Mouse (Mus musculus): ENCODE measurements around the gene Reg4.

DNA sequence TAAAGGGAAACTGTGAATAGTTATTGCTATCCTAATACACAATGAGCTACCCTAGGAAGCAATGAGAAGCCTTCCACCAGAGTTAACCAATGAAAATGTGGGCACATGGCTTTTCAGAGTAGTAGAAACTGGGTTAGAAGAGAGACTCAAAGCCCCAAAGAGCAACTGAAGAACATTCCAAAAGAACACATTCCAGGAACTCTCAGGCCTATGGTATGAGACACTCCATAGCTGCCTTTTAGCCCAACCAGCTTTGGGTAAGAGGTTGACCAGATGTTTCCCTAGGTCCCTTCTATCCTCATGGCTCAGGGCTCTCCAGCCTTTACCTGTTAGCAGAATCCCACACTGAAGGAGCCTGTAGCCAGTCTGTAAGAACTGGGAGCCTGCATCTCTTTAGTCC is 11.5 kb downstream of the Reg4 start:
- TF ChIP-seq GATA1 (IDR thresholded peaks at IDR 0.05; ENCODE audit: low read length) (no peak), TAL1 (IDR thresholded peaks at IDR 0.05; ENCODE audit: low read length) (no peak)

Measured in erythroblast, embryonic 14.5 days (primary cell).